Mouse (Mus musculus) MEL (cell line): ENCODE data around the gene Zc3h12d. TPM values are rescaled to one million over a fixed set of nuclear protein-coding genes. Genes with fewer than 3 reads are reported as not detected.
A peak's percentile ranks its signal among the peaks of the same experiment; 100 is the strongest.

Source experiments
- DNase-seq: peaks from one replicate; pipeline ENCODE4 v3.0.0; 2011; ENCODE audit warnings: low read depth, low spot score
- H3K27ac ChIP-seq: 2 replicates; pipeline ENCODE4 v1.5.1; 2012; ENCODE audit warnings: low read depth, mild to moderate bottlenecking, control low read depth, low read length, moderate library complexity; ENCODE audit not compliant: control insufficient read depth
- H3K27me3 ChIP-seq, 2 experiments: fragments of 150-350 bp in 1 of 2; sonication (generic) in 1 of 2; 2 replicates each; pipeline ENCODE4 v1.6.1; 2012; ENCODE audit warnings: low read length in 2 of 2, mild to moderate bottlenecking in 2 of 2, improper control_type of control experiment in 1 of 2, moderate library complexity in 1 of 2; ENCODE audit not compliant: insufficient read depth in 2 of 2, control insufficient read depth in 1 of 2
- H3K36me3 ChIP-seq, 2 experiments: 2 replicates each; pipeline ENCODE4 v1.6.1; 2012 to 2014; ENCODE audit warnings: low read length in 2 of 2, improper control_type of control experiment in 1 of 2, inconsistent platforms in 1 of 2, mild to moderate bottlenecking in 1 of 2; ENCODE audit not compliant: insufficient read depth in 2 of 2, control insufficient read depth in 1 of 2
- H3K4me1 ChIP-seq, 2 experiments: fragments of 150-350 bp in 1 of 2; sonication (generic) in 1 of 2; 2 replicates each; pipeline ENCODE4 v1.6.1; 2012; ENCODE audit warnings: low read length in 2 of 2, improper control_type of control experiment in 1 of 2, mild to moderate bottlenecking in 1 of 2; ENCODE audit not compliant: insufficient read depth in 2 of 2, control insufficient read depth in 1 of 2
- H3K4me3 ChIP-seq, 2 experiments: fragments of 150-350 bp in 1 of 2; sonication (generic) in 1 of 2; 2 replicates each; pipeline ENCODE4 v1.5.1; 2012; ENCODE audit warnings: low read depth in 2 of 2, low read length in 2 of 2, mild to moderate bottlenecking in 2 of 2, moderate library complexity in 2 of 2, control low read depth in 1 of 2, improper control_type of control experiment in 1 of 2; ENCODE audit not compliant: control insufficient read depth in 1 of 2, insufficient read depth in 1 of 2
- H3K79me2 ChIP-seq: 2 replicates; pipeline ENCODE4 v1.6.1; 2012; ENCODE audit warnings: mild to moderate bottlenecking, low read length, moderate library complexity; ENCODE audit not compliant: control insufficient read depth, poor library complexity, insufficient read depth
- H3K9ac ChIP-seq: 2 replicates; pipeline ENCODE4 v1.6.1; 2012; ENCODE audit warnings: low read depth, mild to moderate bottlenecking, control low read depth, low read length, moderate library complexity; ENCODE audit not compliant: control insufficient read depth, poor library complexity, severe bottlenecking
- H3K9me3 ChIP-seq: fragments of 150-350 bp; sonication (generic); replicated peaks from 2 replicates; pipeline ENCODE4 v1.6.1; 2012; ENCODE audit warnings: mild to moderate bottlenecking, low read length, improper control_type of control experiment, moderate library complexity; ENCODE audit not compliant: insufficient read depth
- CHD2 ChIP-seq: IDR thresholded peaks from 2 replicates; pipeline ENCODE4 v1.6.1; 2011; ENCODE audit warnings: low read length, improper control_type of control experiment
- CTCF ChIP-seq, 3 experiments: IDR thresholded peaks in 2 of 3; conservative IDR thresholded peaks in 1 of 3; 2 replicates each; pipeline ENCODE4 v1.5.1; 2011 to 2012; ENCODE audit warnings: low read length in 3 of 3, low read depth in 2 of 3, mild to moderate bottlenecking in 2 of 3, improper control_type of control experiment in 1 of 3, inconsistent platforms in 1 of 3, mixed read lengths in 1 of 3, moderate library complexity in 1 of 3; ENCODE audit not compliant: control insufficient read depth in 1 of 3, insufficient read depth in 1 of 3, poor library complexity in 1 of 3, severe bottlenecking in 1 of 3
- GATA1 ChIP-seq: IDR thresholded peaks from 2 replicates; pipeline ENCODE4 v1.6.1; 2011; ENCODE audit warnings: low read depth, low read length, improper control_type of control experiment
- HCFC1 ChIP-seq: IDR thresholded peaks from 2 replicates; pipeline ENCODE4 v1.6.1; 2012; ENCODE audit warnings: low read depth, mild to moderate bottlenecking, inconsistent platforms, low read length, improper control_type of control experiment, moderate library complexity
- JUND ChIP-seq: IDR thresholded peaks from 2 replicates; pipeline ENCODE4 v1.6.1; 2011; ENCODE audit warnings: low read depth, mild to moderate bottlenecking, improper control_type of control experiment, low read length
- MAFK ChIP-seq: IDR thresholded peaks from 2 replicates; pipeline ENCODE4 v1.6.1; 2011; ENCODE audit warnings: low read depth, mild to moderate bottlenecking, low read length, improper control_type of control experiment, borderline replicate concordance
- MAX ChIP-seq: IDR thresholded peaks from 2 replicates; pipeline ENCODE4 v1.6.1; 2011; ENCODE audit warnings: low read length, improper control_type of control experiment
- MEF2A ChIP-seq: IDR thresholded peaks from 2 replicates; pipeline ENCODE4 v1.6.1; 2014; ENCODE audit warnings: low read depth, mild to moderate bottlenecking, inconsistent platforms, low read length, improper control_type of control experiment; ENCODE audit not compliant: poor library complexity, insufficient replicate concordance, severe bottlenecking; ENCODE audit errors: extremely low read depth
- MXI1 ChIP-seq: IDR thresholded peaks from 2 replicates; pipeline ENCODE4 v1.6.1; 2011; ENCODE audit warnings: mild to moderate bottlenecking, low read depth, low read length, improper control_type of control experiment
- NELFE ChIP-seq: IDR thresholded peaks from 2 replicates; pipeline ENCODE4 v1.6.1; 2011; ENCODE audit warnings: low read depth, low read length, improper control_type of control experiment
- NRF1 ChIP-seq: IDR thresholded peaks from 2 replicates; pipeline ENCODE4 v1.6.1; 2014; ENCODE audit warnings: low read depth, mild to moderate bottlenecking, inconsistent platforms, low read length, improper control_type of control experiment, moderate library complexity; ENCODE audit not compliant: poor library complexity, insufficient read depth, severe bottlenecking
- POLR2A ChIP-seq, 2 experiments: IDR thresholded peaks; 2 replicates each; pipeline ENCODE4 v1.6.1; 2011 to 2012; ENCODE audit warnings: low read length in 2 of 2, mild to moderate bottlenecking in 2 of 2, control low read depth in 1 of 2, improper control_type of control experiment in 1 of 2, low read depth in 1 of 2, moderate library complexity in 1 of 2; ENCODE audit not compliant: control insufficient read depth in 1 of 2, insufficient read depth in 1 of 2, poor library complexity in 1 of 2
- POLR2AphosphoS2 ChIP-seq: IDR thresholded peaks from 2 replicates; pipeline ENCODE4 v1.6.1; 2011; ENCODE audit warnings: low read length, improper control_type of control experiment
- RAD21 ChIP-seq: IDR thresholded peaks from 2 replicates; pipeline ENCODE4 v1.6.1; 2011; ENCODE audit warnings: mild to moderate bottlenecking, low read depth, low read length, improper control_type of control experiment
- SMC3 ChIP-seq: IDR thresholded peaks from 2 replicates; pipeline ENCODE4 v1.6.1; 2011; ENCODE audit warnings: low read depth, low read length, improper control_type of control experiment
- TAL1 ChIP-seq: IDR thresholded peaks from 2 replicates; pipeline ENCODE4 v1.6.1; 2012; ENCODE audit warnings: mild to moderate bottlenecking, inconsistent platforms, low read length, moderate library complexity, mixed read lengths
- UBTF ChIP-seq: IDR thresholded peaks from 2 replicates; pipeline ENCODE4 v1.6.1; 2012; ENCODE audit warnings: low read depth, mild to moderate bottlenecking, inconsistent platforms, low read length, improper control_type of control experiment, moderate library complexity, borderline replicate concordance; ENCODE audit not compliant: insufficient read depth
- USF1 ChIP-seq: IDR thresholded peaks from 2 replicates; pipeline ENCODE4 v1.6.1; 2014; ENCODE audit warnings: low read depth, mild to moderate bottlenecking, inconsistent platforms, low read length, improper control_type of control experiment, moderate library complexity
- USF2 ChIP-seq, 2 experiments: IDR thresholded peaks; 2 replicates each; pipeline ENCODE4 v1.6.1; 2011 to 2012; ENCODE audit warnings: improper control_type of control experiment in 2 of 2, low read length in 2 of 2, borderline replicate concordance in 1 of 2, inconsistent platforms in 1 of 2, low read depth in 1 of 2, mild to moderate bottlenecking in 1 of 2; ENCODE audit not compliant: insufficient read depth in 1 of 2
- ZC3H11A ChIP-seq: IDR thresholded peaks from 2 replicates; pipeline ENCODE4 v1.6.1; 2012; ENCODE audit warnings: low read depth, mild to moderate bottlenecking, inconsistent platforms, low read length, improper control_type of control experiment
- ZKSCAN1 ChIP-seq: IDR thresholded peaks from 2 replicates; pipeline ENCODE4 v1.6.1; 2012; ENCODE audit warnings: low read depth, mild to moderate bottlenecking, inconsistent platforms, low read length, improper control_type of control experiment, moderate library complexity
- ZNF384 ChIP-seq: IDR thresholded peaks from 2 replicates; pipeline ENCODE4 v1.6.1; 2012; ENCODE audit warnings: low read depth, mild to moderate bottlenecking, inconsistent platforms, low read length, improper control_type of control experiment
- polyA plus RNA-seq, 2 experiments: library from polyadenylated mRNA; stranded (reverse) in 1 of 2; unstranded in 1 of 2; fragments of >175 nt in 1 of 2; fragments of >200 nt in 1 of 2; gene quantifications; 2 replicates each; pipeline versions ENCODE4 v1.2.1 to v1.2.4; 2012; ENCODE audit warnings: low replicate concordance in 2 of 2, low read depth in 1 of 2; ENCODE audit not compliant: insufficient read length in 2 of 2, insufficient read depth in 1 of 2, missing spikeins in 1 of 2
- total RNA-seq: library from RNA; depleted of rRNA; stranded (reverse); fragments of 300-350 nt; gene quantifications from 2 replicates; pipeline ENCODE4 v1.2.3, GENCODE M21; 2012

Zc3h12d gene
- total and polyA plus RNA-seq, 3 experiments = not detected

DNA sequence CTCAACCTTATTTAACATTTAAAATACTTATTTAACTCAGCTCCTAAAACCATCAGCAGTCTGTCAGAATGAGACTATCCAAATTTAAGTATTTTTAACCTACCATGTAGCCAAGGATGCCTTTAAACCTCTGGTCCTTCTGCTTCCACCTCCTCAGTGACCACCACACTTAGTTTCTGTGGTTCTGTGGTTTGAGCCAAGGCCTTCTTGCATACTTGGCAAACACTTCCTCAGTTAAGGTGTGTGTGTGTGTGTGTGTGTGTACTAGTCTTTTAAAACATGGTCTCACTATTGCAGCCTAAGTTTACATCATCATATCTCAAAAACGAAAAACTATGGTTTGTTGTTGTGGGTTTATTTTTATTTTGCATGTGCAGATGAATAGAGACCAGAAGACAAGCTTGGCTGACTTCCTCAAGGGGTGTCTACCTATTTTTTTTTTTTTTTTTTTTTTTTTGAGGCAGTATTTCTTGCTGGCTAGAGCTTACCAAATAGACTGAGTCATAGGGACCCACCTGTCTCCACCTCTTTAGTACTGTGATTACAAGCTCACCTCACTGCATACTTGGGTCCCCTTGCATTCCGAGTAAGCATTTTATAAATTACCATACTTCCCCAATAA is 29.6 kb upstream of the Zc3h12d start:
- Histone ChIP-seq H3K36me3 (peaks cover 6 to 54% of the 10 kb centered on the region in 2 experiments), H3K9me3 (no peaks in the 10 kb centered on the region), H3K9ac (no peak overlapping the region), H3K4me3 (no peak overlapping the region), H3K27ac (no peak overlapping the region), H3K4me1 (peaks cover 0 to 8% of the 10 kb centered on the region in 2 experiments; a peak in 2 of 4 replicates), H3K79me2 (no peaks in the 10 kb centered on the region), H3K27me3 (no peaks in the 10 kb centered on the region)
- DNase-seq = no peak
- TF ChIP-seq USF2 (IDR thresholded peaks at IDR 0.05; ENCODE audit: borderline replicate concordance in 1 of 2, insufficient read depth in 1 of 2, low read depth in 1 of 2, low read length in 2 of 2) (no peak), ZNF384 (peak; percentile 79), TAL1 (no peak)

DNA sequence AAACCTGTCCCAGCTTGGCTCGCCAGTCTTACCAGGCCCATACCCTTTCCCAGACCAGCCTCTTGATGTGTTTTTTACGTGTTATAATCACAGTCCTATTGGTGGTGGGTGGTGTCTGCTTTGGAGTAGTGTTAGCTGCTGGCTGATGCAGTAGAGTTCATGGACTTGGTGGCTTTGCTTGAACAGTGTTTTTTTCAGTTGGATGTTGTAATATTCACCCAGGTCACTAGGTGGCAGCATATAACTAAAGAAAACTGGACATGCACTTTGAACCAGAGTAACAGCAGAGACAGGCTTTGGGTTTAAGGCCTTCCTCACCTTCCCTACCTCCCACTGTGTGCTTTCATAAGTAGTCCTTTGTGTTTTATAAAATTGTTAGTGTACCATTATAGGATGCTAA is 22.3 kb upstream of the Zc3h12d start:
- Histone ChIP-seq H3K27me3 (no peaks in the 10 kb centered on the region), H3K79me2 (no peaks in the 10 kb centered on the region), H3K27ac (no peak overlapping the region), H3K9ac (no peak overlapping the region), H3K9me3 (no peaks in the 10 kb centered on the region), H3K4me1 (no peaks in the 10 kb centered on the region), H3K36me3 (peaks cover 0 to 26% of the 10 kb centered on the region in 2 experiments; a peak in 2 of 4 replicates), H3K4me3 (no peak overlapping the region)
- DNase-seq = peak; percentile 77
- peak; percentile 41 for TF ChIP-seq ZC3H11A
- TF ChIP-seq GATA1 = no peak
- no peak for TF ChIP-seq USF1
- no peak for TF ChIP-seq UBTF
- TF ChIP-seq ZNF384 = peak; percentile 74
- no peak for TF ChIP-seq JUND
- TF ChIP-seq SMC3 = peak; percentile 67
- no peak for TF ChIP-seq NRF1
- TF ChIP-seq RAD21 = peak; percentile 61
- TF ChIP-seq CTCF (IDR thresholded peaks at IDR 0.05 in 2 of 3, conservative IDR thresholded peaks at IDR 0.05 in 1 of 3; ENCODE audit: control insufficient read depth in 1 of 3, insufficient read depth in 1 of 3, low read depth in 2 of 3, low read length in 3 of 3, poor library complexity in 1 of 3, severe bottlenecking in 1 of 3) = peak; percentile 41 to 75 (median 71)

DNA sequence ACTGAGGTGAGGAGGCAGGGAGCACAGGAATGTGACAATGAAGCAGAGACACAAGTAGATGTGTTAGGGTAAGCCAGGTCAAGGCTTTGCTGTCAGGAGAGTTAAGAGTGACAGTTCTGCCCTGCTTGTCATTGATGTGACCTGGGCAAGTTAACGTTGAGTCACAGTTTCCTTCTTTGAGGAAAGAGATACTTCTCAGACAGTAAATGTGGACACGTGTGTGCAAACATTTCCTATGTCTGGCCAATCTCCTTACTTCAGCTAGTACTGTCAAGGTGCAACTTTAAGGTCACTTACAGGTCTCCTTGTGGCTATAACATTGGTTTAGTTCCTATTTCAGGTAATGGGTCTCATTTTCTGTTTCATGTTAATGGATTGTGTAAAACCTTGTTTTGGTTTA is 15.8 kb upstream of the Zc3h12d start:
- TF ChIP-seq ZC3H11A (no peak), MAX (no peak), CHD2 (no peak), POLR2AphosphoS2 (no peak), MXI1 (no peak), HCFC1 (no peak), ZNF384 (no peak), MAFK (no peak), ZKSCAN1 (no peak), MEF2A (no peak), GATA1 (no peak), POLR2A (IDR thresholded peaks at IDR 0.05; ENCODE audit: control insufficient read depth in 1 of 2, insufficient read depth in 1 of 2, low read depth in 1 of 2, low read length in 2 of 2, poor library complexity in 1 of 2) (no peak), JUND (no peak), TAL1 (no peak), NELFE (no peak)
- no peaks in the 10 kb centered on the region; a peak in 1 of 4 replicates for H3K4me1 ChIP-seq
- no peaks in the 10 kb centered on the region for H3K27me3 ChIP-seq
- DNase-seq = no peak
- H3K27ac ChIP-seq = no peak overlapping the region
- no peak overlapping the region for H3K9ac ChIP-seq
- no peaks in the 10 kb centered on the region for H3K79me2 ChIP-seq
- H3K4me3 ChIP-seq = no peak overlapping the region
- peaks cover 2 to 16% of the 10 kb centered on the region in 2 experiments; a peak in 3 of 4 replicates for H3K36me3 ChIP-seq
- H3K9me3 ChIP-seq = no peaks in the 10 kb centered on the region
